Comparison of ENCODE assay signal across 25 mouse cellular contexts in the genomic region with DNA sequence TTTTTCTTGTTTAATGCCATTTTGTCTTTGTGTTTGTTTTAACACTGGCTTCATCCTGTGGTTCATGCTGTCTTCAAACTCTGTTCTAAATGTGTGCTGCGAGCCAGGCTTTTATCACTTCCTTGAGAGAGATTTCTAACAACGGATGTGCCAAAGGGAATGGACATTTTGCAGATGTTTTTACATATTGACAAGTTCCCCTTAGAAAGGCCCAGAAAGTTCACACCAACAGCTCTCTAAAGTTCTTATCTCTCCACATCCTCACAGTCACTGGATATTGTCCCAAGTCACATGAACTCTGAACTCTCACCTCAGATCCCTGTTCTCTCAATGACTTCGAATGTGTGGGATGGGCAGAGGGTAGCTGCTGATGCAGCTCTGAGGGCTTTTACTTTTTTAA. TPM values are rescaled to one million over a fixed set of nuclear protein-coding genes. Genes with fewer than 3 reads are reported as not detected.
DNase-seq lines count a peak whose midpoint lies in the region; ATAC-seq and TF ChIP-seq lines count a peak whose summit lies in the region.
"Had no signal": no experiment of that assay in that cellular context is flagged by ENCODE, and none has a peak within 500 bp of the region (broad histone marks: within the 10 kb centered on the region; RNA-seq: fewer than 3 reads in every experiment).

No protein-coding gene starts in this region.

- H3K9me3 ChIP-seq in heart, embryonic 10.5 days, result no peaks in the 10 kb centered on the region
- H3K9me3 ChIP-seq in heart, embryonic 12.5 days (replicated peaks), result no peaks in the 10 kb centered on the region
- no peaks in the 10 kb centered on the region for H3K9me3 ChIP-seq in heart, postnatal 0 days (replicated peaks; ENCODE audit: control insufficient read depth, low read length)
- H3K9me3 ChIP-seq: embryonic facial prominence, embryonic 15.5 days; forebrain, embryonic 10.5 days; hindbrain, embryonic 13.5 days; intestine, embryonic 15.5 days had no signal

- TF ChIP-seq CTCF in heart, adult 2 months (IDR thresholded peaks at IDR 0.05), result no peak
- TF ChIP-seq CTCF in liver, adult 2 months (IDR thresholded peaks at IDR 0.05; ENCODE audit: low read depth, low read length), result no peak
- TF ChIP-seq CTCF in heart, postnatal 0 days (IDR thresholded peaks at IDR 0.05; ENCODE audit: low read depth), result no peak

- ATAC-seq in heart, embryonic 12.5 days (ENCODE audit: insufficient number of reproducible peaks, low FRiP score), result no peak
- ATAC-seq in heart, postnatal 0 days (ENCODE audit: insufficient read depth, low read depth), result no peak
- ATAC-seq in inflammation-experienced regulatory T-cells, adult 6 months, result no peak
- ATAC-seq: forebrain, embryonic 14.5 days; hindbrain, postnatal 0 days; intestine, embryonic 15.5 days had no signal

- intact Hi-C loops in heart, adult 2 months (cut with DNase I), result loop anchor here (5.0 kb wide), 2 partner anchors 36 to 49 kb away; no protein-coding TSS in a partner anchor

- no peak overlapping the region for H3K4me2 ChIP-seq in heart, embryonic 12.5 days
- H3K4me2 ChIP-seq in heart, postnatal 0 days (ENCODE audit: low read depth, low read length), result no peak overlapping the region
- H3K4me2 ChIP-seq: embryonic facial prominence, embryonic 15.5 days; hindbrain, embryonic 13.5 days; intestine, embryonic 15.5 days had no signal

- TF ChIP-seq POLR2A in heart, adult 2 months (IDR thresholded peaks at IDR 0.05; ENCODE audit: insufficient read depth, low read depth, low read length), result no peak
- no peak for TF ChIP-seq POLR2A in liver, adult 2 months (IDR thresholded peaks at IDR 0.05; ENCODE audit: extremely low read depth, insufficient read depth, low read length)

- H3K36me3 ChIP-seq in heart, adult 2 months (ENCODE audit: control insufficient read depth, insufficient read depth, low read length), result peaks cover 2% of the 10 kb centered on the region; the same call in 1 of the 2 replicates
- no peaks in the 10 kb centered on the region for H3K36me3 ChIP-seq in heart, embryonic 10.5 days
- H3K36me3 ChIP-seq in liver, adult 2 months (ENCODE audit: control insufficient read depth, insufficient read depth, low read length), result no peaks in the 10 kb centered on the region
- H3K36me3 ChIP-seq in heart, embryonic 12.5 days, result no peaks in the 10 kb centered on the region
- H3K36me3 ChIP-seq in heart, postnatal 0 days (replicated peaks; ENCODE audit: control insufficient read depth, insufficient read depth, low read length), result no peaks in the 10 kb centered on the region
- H3K36me3 ChIP-seq: embryonic facial prominence, embryonic 15.5 days; forebrain, embryonic 10.5 days; hindbrain, embryonic 13.5 days; intestine, embryonic 15.5 days had no signal

- H3K27ac ChIP-seq in heart, adult 2 months, result peak overlapping the region; percentile 36
- H3K27ac ChIP-seq in heart, embryonic 10.5 days, result no peak overlapping the region
- H3K27ac ChIP-seq in liver, adult 2 months (replicated peaks; ENCODE audit: insufficient read depth, low read depth, low read length), result no peak overlapping the region
- H3K27ac ChIP-seq in heart, embryonic 12.5 days (ENCODE audit: poor library complexity, severe bottlenecking), result peak overlapping the region; percentile 68; the same call in 1 of the 2 replicates
- H3K27ac ChIP-seq in heart, postnatal 0 days (ENCODE audit: low read depth), result no peak overlapping the region
- H3K27ac ChIP-seq: embryonic facial prominence, embryonic 15.5 days; forebrain, embryonic 10.5 days; gastrocnemius, adult 2 months; hindbrain, embryonic 13.5 days; hindbrain, postnatal 0 days; intestine, embryonic 15.5 days had no signal

- WGBS in heart, adult 2 months, result 21% methylated on average over 3 of the region's 3 CpGs
- WGBS in heart, embryonic 10.5 days, result 20% methylated on average over 3 of the region's 3 CpGs
- WGBS in liver, adult 2 months, result 44% methylated on average over 3 of the region's 3 CpGs
- 24% methylated on average over 3 of the region's 3 CpGs for WGBS in heart, embryonic 12.5 days
- 20% methylated on average over 3 of the region's 3 CpGs for WGBS in heart, postnatal 0 days

- no peak for TF ChIP-seq EP300 in heart, adult 2 months (IDR thresholded peaks at IDR 0.05; ENCODE audit: insufficient read depth, low read depth, low read length)
- no peak for TF ChIP-seq EP300 in heart, postnatal 0 days (IDR thresholded peaks at IDR 0.05; ENCODE audit: low read depth)

- H3K4me1 ChIP-seq in heart, adult 2 months (ENCODE audit: control insufficient read depth, insufficient read depth, low read length), result peaks cover 17% of the 10 kb centered on the region
- peaks cover 41% of the 10 kb centered on the region for H3K4me1 ChIP-seq in heart, embryonic 10.5 days
- 0 out of 2 replicates have a peak, but pooled peaks cover 8% of the 10 kb centered on the region for H3K4me1 ChIP-seq in liver, adult 2 months (ENCODE audit: control insufficient read depth, insufficient read depth, low read length)
- H3K4me1 ChIP-seq in heart, embryonic 12.5 days (replicated peaks), result peaks cover 35% of the 10 kb centered on the region
- peaks cover 24% of the 10 kb centered on the region for H3K4me1 ChIP-seq in heart, postnatal 0 days (ENCODE audit: control insufficient read depth, insufficient read depth)
- H3K4me1 ChIP-seq: embryonic facial prominence, embryonic 15.5 days; forebrain, embryonic 10.5 days; hindbrain, embryonic 13.5 days had no signal

- H3K4me3 ChIP-seq in heart, adult 2 months, result no peak overlapping the region
- no peak overlapping the region for H3K4me3 ChIP-seq in heart, embryonic 10.5 days
- no peak overlapping the region for H3K4me3 ChIP-seq in liver, adult 2 months (ENCODE audit: insufficient read depth, low read depth, low read length)
- no peak overlapping the region for H3K4me3 ChIP-seq in heart, embryonic 12.5 days
- no peak overlapping the region for H3K4me3 ChIP-seq in heart, postnatal 0 days (ENCODE audit: low read depth, low read length)
- H3K4me3 ChIP-seq: embryonic facial prominence, embryonic 15.5 days; erythroblast, embryonic 14.5 days; forebrain, embryonic 10.5 days; gastrocnemius, adult 2 months; hindbrain, embryonic 13.5 days; intestine, embryonic 15.5 days had no signal

- H3K9ac ChIP-seq in heart, adult 2 months (ENCODE audit: low read depth, low read length), result no peak overlapping the region
- no peak overlapping the region for H3K9ac ChIP-seq in liver, adult 2 months (ENCODE audit: low read depth, low read length)
- no peak overlapping the region for H3K9ac ChIP-seq in heart, embryonic 12.5 days
- H3K9ac ChIP-seq in heart, postnatal 0 days (replicated peaks; ENCODE audit: low read depth, low read length), result no peak overlapping the region
- H3K9ac ChIP-seq: embryonic facial prominence, embryonic 15.5 days; hindbrain, embryonic 13.5 days; intestine, embryonic 15.5 days had no signal

- DNase-seq in heart, adult 2 months, result no peak
- no peak for DNase-seq in heart, embryonic 10.5 days (ENCODE audit: low spot score)
- peak; percentile 78 for DNase-seq in liver, adult 2 months (ENCODE audit: extremely low read depth, low read depth, low spot score)
- DNase-seq in liver, result no peak
- DNase-seq in heart, postnatal 0 days (ENCODE audit: low spot score), result peak; percentile 36
- DNase-seq: adrenal gland, adult 2 months; adrenal gland, postnatal 25 days; cerebellum, adult 2 months; cerebellum, postnatal 10 days; embryo, embryonic 11 days; gastrocnemius, adult 2 months; gastrocnemius, postnatal 25 days; kidney, adult 18-20 months had no signal

- no peaks in the 10 kb centered on the region for H3K79me2 ChIP-seq in heart, adult 2 months (replicated peaks; ENCODE audit: control insufficient read depth, insufficient read depth, low read length)
- H3K79me2 ChIP-seq in liver, adult 2 months (ENCODE audit: control insufficient read depth, insufficient read depth, low read length), result no peaks in the 10 kb centered on the region

- no peaks in the 10 kb centered on the region for H3K27me3 ChIP-seq in heart, adult 2 months (ENCODE audit: control insufficient read depth, insufficient read depth, low read length)
- H3K27me3 ChIP-seq in heart, embryonic 10.5 days (ENCODE audit: insufficient read depth, poor library complexity, severe bottlenecking), result no peaks in the 10 kb centered on the region
- no peaks in the 10 kb centered on the region for H3K27me3 ChIP-seq in liver, adult 2 months (ENCODE audit: control insufficient read depth, insufficient read depth, low read length)
- no peaks in the 10 kb centered on the region for H3K27me3 ChIP-seq in heart, embryonic 12.5 days (replicated peaks)
- H3K27me3 ChIP-seq in heart, postnatal 0 days (ENCODE audit: control insufficient read depth, insufficient read depth, low read length), result no peaks in the 10 kb centered on the region
- H3K27me3 ChIP-seq: CH12.LX; embryonic facial prominence, embryonic 15.5 days; hindbrain, embryonic 13.5 days; intestine, embryonic 15.5 days had no signal

RNA-seq across cellular contexts. Expression of gene Sh2d6, which starts 30.4 kb away (rescaled TPM):
- total RNA-seq in heart, adult 2 months (2021), result not detected
- polyA plus RNA-seq in heart, adult 2 months (2012; rRNA removed), result 0.21 TPM in 1 of 2 replicates, not detected in the other
- 0.15 TPM in 1 of 2 replicates, not detected in the other for polyA plus RNA-seq in heart, embryonic 10.5 days (2016; fragmentation: Nextera tagmentation; extraction: Ambion mirVana)
- total RNA-seq in liver, adult 2 months (2014; rRNA removed), result not detected in 2 replicates
- not detected in 2 replicates for polyA plus RNA-seq in liver, adult 2 months (2012; rRNA removed)
- polyA plus RNA-seq in heart, embryonic 12.5 days (2016; fragmentation: Nextera tagmentation; extraction: Ambion mirVana), result not detected in 2 replicates
- total RNA-seq in heart, postnatal 0 days (2014; rRNA removed; ENCODE audit: low replicate concordance), result not detected in 2 replicates
- polyA plus RNA-seq in heart, postnatal 0 days (2015; fragmentation: Nextera tagmentation; extraction: Ambion mirVana), result not detected in 2 replicates
- polyA plus RNA-seq in inflammation-experienced regulatory T-cells, adult 6 months (2017; shearing (Covaris generic)), result not detected
- total RNA-seq: hematopoietic stem cell, adult 5-6 weeks; hindbrain, postnatal 0 days had no signal
- polyA plus RNA-seq: embryonic facial prominence, embryonic 11.5 days; erythroblast, embryonic 14.5 days had no signal

RNA-seq across cellular contexts. Expression of gene Mat2a, which starts 51.8 kb away (rescaled TPM):
- total RNA-seq in heart, adult 2 months (2021), result 100 to 1,000 TPM; 129 to 151 TPM
- polyA plus RNA-seq in heart, adult 2 months (2012; rRNA removed), result 93.0 and 162 TPM in 2 replicates
- 353 and 387 TPM in 2 replicates for polyA plus RNA-seq in heart, embryonic 10.5 days (2016; fragmentation: Nextera tagmentation; extraction: Ambion mirVana)
- total RNA-seq in liver, adult 2 months (2014; rRNA removed), result 54.0 and 59.7 TPM in 2 replicates
- 19.8 and 31.1 TPM in 2 replicates for polyA plus RNA-seq in liver, adult 2 months (2012; rRNA removed)
- polyA plus RNA-seq in heart, embryonic 12.5 days (2016; fragmentation: Nextera tagmentation; extraction: Ambion mirVana), result 313 and 317 TPM in 2 replicates
- total RNA-seq in heart, postnatal 0 days (2014; rRNA removed; ENCODE audit: low replicate concordance), result 111 and 123 TPM in 2 replicates
- polyA plus RNA-seq in heart, postnatal 0 days (2015; fragmentation: Nextera tagmentation; extraction: Ambion mirVana), result 200 and 229 TPM in 2 replicates
- 100 to 1,000 TPM; 217 to 228 (median 219) TPM for polyA plus RNA-seq in inflammation-experienced regulatory T-cells, adult 6 months (2017; shearing (Covaris generic))

RNA-seq across cellular contexts. Expression of gene Capg, which starts 53.0 kb away (rescaled TPM):
- 10 to 100 TPM in 1 of 2 experiments, 1 to 10 TPM in 1; 9.5 to 10.8 TPM for total RNA-seq in heart, adult 2 months (2021)
- polyA plus RNA-seq in heart, adult 2 months (2012; rRNA removed), result 12.6 and 16.1 TPM in 2 replicates
- polyA plus RNA-seq in heart, embryonic 10.5 days (2016; fragmentation: Nextera tagmentation; extraction: Ambion mirVana), result 23.2 and 23.8 TPM in 2 replicates
- total RNA-seq in liver, adult 2 months (2014; rRNA removed), result 3.9 and 4.3 TPM in 2 replicates
- polyA plus RNA-seq in liver, adult 2 months (2012; rRNA removed), result 2.2 and 2.8 TPM in 2 replicates
- polyA plus RNA-seq in heart, embryonic 12.5 days (2016; fragmentation: Nextera tagmentation; extraction: Ambion mirVana), result 22.5 and 24.7 TPM in 2 replicates
- total RNA-seq in heart, postnatal 0 days (2014; rRNA removed; ENCODE audit: low replicate concordance), result 25.1 and 53.6 TPM in 2 replicates
- polyA plus RNA-seq in heart, postnatal 0 days (2015; fragmentation: Nextera tagmentation; extraction: Ambion mirVana), result 24.9 and 25.9 TPM in 2 replicates
- 100 to 1,000 TPM; 499 to 613 (median 536) TPM for polyA plus RNA-seq in inflammation-experienced regulatory T-cells, adult 6 months (2017; shearing (Covaris generic))

Comparison
In these comparisons a context has a peak if more than half of its experiments do, and no peak if none do; other contexts are left out.
1. DNase-seq: peak in liver, adult 2 months (single experiment) and heart, postnatal 0 days (single experiment); none in heart, adult 2 months (0 of 2), heart, embryonic 10.5 days (single experiment) and liver (single experiment).
2. H3K27ac ChIP-seq: peak in heart, adult 2 months (single experiment) and heart, embryonic 12.5 days (single experiment); none in heart, embryonic 10.5 days (single experiment), liver, adult 2 months (single experiment) and heart, postnatal 0 days (single experiment).
3. RNA of gene Capg, which starts 53.0 kb away (polyA plus RNA-seq): 499 to 613 TPM in inflammation-experienced regulatory T-cells, adult 6 months; 24.9 to 25.9 TPM in heart, postnatal 0 days, 22.5 to 24.7 TPM in heart, embryonic 12.5 days, 23.2 to 23.8 TPM in heart, embryonic 10.5 days, 12.6 to 16.1 TPM in heart, adult 2 months and 2.2 to 2.8 TPM in liver, adult 2 months; every median in the first group is over 10 times any median in the second.